Mouse (Mus musculus): ENCODE measurements around the gene Maged1. TPM values are rescaled to one million over a fixed set of nuclear protein-coding genes. Genes with fewer than 3 reads are reported as not detected.
"Not testable (repeated sequence)": the region's sequence is repeated elsewhere in the genome, so short reads cannot be mapped to it uniquely, and the experiment has no call there.

Gene Maged1
- polyA plus RNA-seq, 1 experiment, result 361 TPM

DNA sequence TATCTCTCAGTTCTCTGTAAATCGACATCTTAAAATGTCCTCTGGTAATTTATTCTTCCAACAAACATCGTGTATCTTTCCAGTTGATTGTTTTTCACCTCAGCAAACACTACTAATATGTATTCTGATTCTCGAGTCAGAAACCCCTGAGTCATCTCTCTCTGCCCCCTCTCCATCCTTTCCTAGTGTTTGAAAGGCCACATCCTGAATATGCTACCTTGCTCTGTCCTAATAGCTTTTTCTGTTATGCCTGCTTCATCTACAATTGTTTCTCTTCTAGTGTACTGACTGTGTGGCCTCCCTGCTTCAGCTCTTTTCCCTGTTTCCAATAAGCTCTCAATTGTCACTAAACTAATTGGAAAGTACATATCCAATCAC is 33.5 kb downstream of the Maged1 start:
- H3K79me2 ChIP-seq (ENCODE audit: control insufficient read depth, insufficient read depth), result no peaks in the 10 kb centered on the region
- no peak overlapping the region for H3ac ChIP-seq (ENCODE audit: control insufficient read depth, insufficient read length)
- H3K36me3 ChIP-seq (ENCODE audit: control insufficient read depth, insufficient read depth), result no peaks in the 10 kb centered on the region
- TF ChIP-seq MYOD1 (IDR thresholded peaks at IDR 0.05; ENCODE audit: control insufficient read depth in 1 of 3, insufficient read length in 2 of 3, low read depth in 2 of 3) (no peak), TCF12 (IDR thresholded peaks at IDR 0.05; ENCODE audit: insufficient read depth, poor library complexity, severe bottlenecking) (no peak), E2F4 (IDR thresholded peaks at IDR 0.05; ENCODE audit: insufficient read depth) (no peak), POLR2A (IDR thresholded peaks at IDR 0.05; ENCODE audit: insufficient read length, low read depth) (no peak), POLR2AphosphoS2 (IDR thresholded peaks at IDR 0.05; ENCODE audit: insufficient read length, low read depth) (no peak), MYOG (IDR thresholded peaks at IDR 0.05; ENCODE audit: control insufficient read depth in 1 of 3, insufficient read depth in 1 of 3, insufficient read length in 2 of 3, low read depth in 2 of 3) (no peak), SRF (IDR thresholded peaks at IDR 0.05; ENCODE audit: control insufficient read depth, insufficient read length, low read depth) (no peak), MAX (IDR thresholded peaks at IDR 0.05; ENCODE audit: low read depth) (no peak), CEBPB (IDR thresholded peaks at IDR 0.05; ENCODE audit: insufficient read depth, poor library complexity, severe bottlenecking) (no peak), USF1 (IDR thresholded peaks at IDR 0.05; ENCODE audit: low read depth) (no peak), TCF3 (IDR thresholded peaks at IDR 0.05; ENCODE audit: insufficient read length, low read depth) (no peak), REST (IDR thresholded peaks at IDR 0.05; ENCODE audit: insufficient read depth, insufficient read length) (no peak)
- no peak overlapping the region for H3K4me3 ChIP-seq
- H3K27me3 ChIP-seq (ENCODE audit: control insufficient read depth, insufficient read depth, insufficient read length), result no peaks in the 10 kb centered on the region
- H3K4me2 ChIP-seq (ENCODE audit: low read depth), result no peak overlapping the region

DNA sequence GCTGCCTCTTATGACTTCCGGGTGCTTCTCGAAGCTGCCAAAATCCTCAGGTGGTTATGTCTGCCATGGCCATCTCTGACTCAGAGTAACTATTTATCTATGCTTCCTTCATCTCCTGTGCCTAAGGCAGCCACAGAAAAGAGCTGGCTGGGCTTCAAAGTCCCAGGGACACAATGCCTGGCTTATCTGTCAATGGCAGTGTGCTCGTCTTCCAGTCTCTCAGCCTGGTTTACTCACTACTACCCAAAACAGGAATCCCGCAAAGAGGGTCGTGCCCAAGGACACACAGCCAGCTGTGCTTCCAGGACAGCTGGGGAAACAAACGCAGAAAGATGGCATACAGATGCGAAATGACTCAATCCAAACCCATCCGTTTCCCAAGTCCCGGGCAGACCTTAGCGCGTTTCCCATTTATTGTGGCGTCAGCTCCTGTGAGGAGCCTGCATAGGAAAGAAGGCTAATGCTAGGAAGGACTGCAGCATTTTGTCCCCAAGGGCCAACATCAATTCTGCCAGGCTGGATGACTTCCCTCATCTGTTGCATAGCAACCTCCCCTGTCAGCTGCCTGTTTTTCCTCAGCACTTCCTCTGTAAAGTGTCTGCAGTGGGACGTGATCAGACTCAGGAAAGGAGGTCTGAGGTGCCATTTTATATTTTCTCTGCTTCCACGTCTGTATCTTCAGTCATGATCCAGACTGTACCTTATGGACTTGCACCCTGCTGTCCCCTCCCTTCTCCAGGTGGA is 34.1 kb downstream of the Maged1 start:
- H3K79me2 ChIP-seq (ENCODE audit: control insufficient read depth, insufficient read depth); H3K27me3 ChIP-seq (ENCODE audit: control insufficient read depth, insufficient read depth, insufficient read length); H3K4me3 ChIP-seq; H3K36me3 ChIP-seq (ENCODE audit: control insufficient read depth, insufficient read depth); H3ac ChIP-seq (ENCODE audit: control insufficient read depth, insufficient read length): not testable (repeated sequence)
- peak overlapping the region; percentile 18 for H3K4me2 ChIP-seq (ENCODE audit: low read depth)

DNA sequence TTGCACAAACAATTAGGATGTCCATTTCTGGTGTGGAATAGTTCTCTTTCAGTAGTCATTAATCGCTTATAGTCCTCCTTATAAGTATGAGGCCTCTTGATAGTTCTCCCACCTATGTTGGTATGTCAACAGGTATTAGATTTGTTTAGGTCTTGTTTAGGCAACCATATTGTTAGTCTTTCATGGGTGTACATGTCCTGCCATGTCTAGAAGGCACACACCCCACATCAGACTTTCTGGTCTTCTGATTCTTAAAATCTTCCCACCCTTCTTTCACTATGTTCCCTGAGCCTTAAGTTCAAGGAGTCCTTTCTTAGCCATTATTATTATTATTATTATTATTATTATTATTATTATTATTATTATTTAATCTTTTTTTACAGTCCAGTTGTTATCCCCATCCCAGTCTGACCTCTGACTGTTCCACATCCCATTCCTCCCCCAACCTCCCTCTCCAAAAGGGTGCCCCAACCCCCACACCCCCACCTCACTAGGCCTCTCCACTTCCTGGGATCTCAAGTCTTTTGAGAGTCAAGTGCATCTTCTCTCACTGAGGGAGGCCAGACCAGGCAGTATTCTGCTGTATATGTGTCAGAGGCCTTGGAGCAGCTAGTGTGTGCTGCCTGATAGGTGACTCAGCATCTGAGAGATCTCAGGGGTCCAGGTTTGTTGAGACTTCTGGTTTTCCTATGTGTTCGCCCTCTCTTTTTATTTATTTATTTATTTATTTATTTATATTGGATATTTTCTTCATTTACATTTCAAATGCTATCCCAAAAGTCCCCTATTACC is 55.7 kb downstream of the Maged1 start:
- no peaks in the 10 kb centered on the region for H3K27me3 ChIP-seq (ENCODE audit: control insufficient read depth, insufficient read depth, insufficient read length)
- TF ChIP-seq MYOG (IDR thresholded peaks at IDR 0.05; ENCODE audit: control insufficient read depth in 1 of 3, insufficient read depth in 1 of 3, insufficient read length in 2 of 3, low read depth in 2 of 3) (no peak), TCF12 (IDR thresholded peaks at IDR 0.05; ENCODE audit: insufficient read depth, poor library complexity, severe bottlenecking) (no peak), POLR2A (IDR thresholded peaks at IDR 0.05; ENCODE audit: insufficient read length, low read depth) (no peak), POLR2AphosphoS2 (IDR thresholded peaks at IDR 0.05; ENCODE audit: insufficient read length, low read depth) (no peak), MAX (IDR thresholded peaks at IDR 0.05; ENCODE audit: low read depth) (no peak), USF1 (IDR thresholded peaks at IDR 0.05; ENCODE audit: low read depth) (no peak), E2F4 (IDR thresholded peaks at IDR 0.05; ENCODE audit: insufficient read depth) (no peak), CEBPB (IDR thresholded peaks at IDR 0.05; ENCODE audit: insufficient read depth, poor library complexity, severe bottlenecking) (no peak), SRF (IDR thresholded peaks at IDR 0.05; ENCODE audit: control insufficient read depth, insufficient read length, low read depth) (no peak), REST (IDR thresholded peaks at IDR 0.05; ENCODE audit: insufficient read depth, insufficient read length) (no peak), TCF3 (IDR thresholded peaks at IDR 0.05; ENCODE audit: insufficient read length, low read depth) (no peak), MYOD1 (IDR thresholded peaks at IDR 0.05; ENCODE audit: control insufficient read depth in 1 of 3, insufficient read length in 2 of 3, low read depth in 2 of 3) (no peak)
- no peaks in the 10 kb centered on the region for H3K36me3 ChIP-seq (ENCODE audit: control insufficient read depth, insufficient read depth)
- no peak overlapping the region for H3K4me2 ChIP-seq (ENCODE audit: low read depth)
- no peak overlapping the region for H3K4me3 ChIP-seq
- H3K79me2 ChIP-seq (ENCODE audit: control insufficient read depth, insufficient read depth), result no peaks in the 10 kb centered on the region
- no peak overlapping the region for H3ac ChIP-seq (ENCODE audit: control insufficient read depth, insufficient read length)

Other genes with a start within 250 kb of the Maged1 start
- gene Fam90a1b, start 175.4 kb downstream of the Maged1 start, polyA plus RNA-seq (2012; fragmentation: generic; extraction: Trizol), result not detected
- gene Apoo, start 175.0 kb downstream of the Maged1 start, polyA plus RNA-seq (2012; fragmentation: generic; extraction: Trizol), result 45.9 TPM
- gene Gspt2, start 93.9 kb upstream of the Maged1 start, polyA plus RNA-seq (2012; fragmentation: generic; extraction: Trizol), result 1.6 TPM
- gene Zxdb, start 182.4 kb upstream of the Maged1 start, polyA plus RNA-seq (2012; fragmentation: generic; extraction: Trizol), result 1.6 TPM